Mouse (Mus musculus): Measurements from ENCODE around the gene Xk.
"Not testable (repeated sequence)": the region's sequence is repeated elsewhere in the genome, so short reads cannot be mapped to it uniquely, and the experiment has no call there.

DNA sequence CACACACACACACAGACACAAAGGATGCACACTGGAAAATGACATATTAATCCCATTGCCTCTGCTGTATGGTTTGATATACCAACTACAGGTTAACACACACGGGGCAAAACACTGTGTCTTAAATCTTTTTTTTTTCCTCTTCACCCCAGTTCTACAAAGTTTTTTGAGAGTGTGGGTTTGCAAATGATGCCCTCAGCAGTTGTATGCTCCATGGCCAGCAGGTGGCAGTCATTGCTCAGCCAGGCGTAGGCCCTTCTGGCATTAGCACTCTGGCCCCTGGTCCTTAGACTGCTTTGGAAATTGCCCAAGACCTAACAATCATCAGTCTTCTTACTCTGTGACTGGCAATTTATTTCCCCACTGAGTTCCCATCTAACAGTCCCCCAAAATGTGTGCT, 60.5 kb downstream of the Xk start:
- peak; percentile 53 for TF ChIP-seq CTCF (IDR thresholded peaks at IDR 0.05; ENCODE audit: low read depth)
- TF ChIP-seq EP300 (IDR thresholded peaks at IDR 0.05; ENCODE audit: low read depth), result not testable (repeated sequence)

All from liver, postnatal 0 days (tissue).